ENCODE assay signal across 8 mouse cellular contexts in genomic region chr5:100217178-100218035, GRCm38 (mm10). TPM values are rescaled to one million over a fixed set of nuclear protein-coding genes. Genes with fewer than 3 reads are reported as not detected.
DNase-seq lines count a peak whose midpoint lies in the region; ATAC-seq and TF ChIP-seq lines count a peak whose summit lies in the region.

No protein-coding gene starts in this region.

- 37% methylated on average over 17 of the region's 17 CpGs for WGBS in kidney, postnatal 0 days
- 21% methylated on average over 17 of the region's 17 CpGs for WGBS in hindbrain, embryonic 16.5 days
- WGBS in midbrain, postnatal 0 days = 19% methylated on average over 17 of the region's 17 CpGs

- no peak for TF ChIP-seq CTCF in kidney, postnatal 0 days (IDR thresholded peaks at IDR 0.05; ENCODE audit: low read depth)
- no peak for TF ChIP-seq CTCF in midbrain, postnatal 0 days (IDR thresholded peaks at IDR 0.05)

- H3K9ac ChIP-seq in kidney, postnatal 0 days (ENCODE audit: low read depth, low read length) = no peak overlapping the region
- no peak overlapping the region for H3K9ac ChIP-seq in hindbrain, embryonic 16.5 days (ENCODE audit: low read depth, low read length)
- no peak overlapping the region for H3K9ac ChIP-seq in midbrain, postnatal 0 days (replicated peaks; ENCODE audit: low read length, poor library complexity, severe bottlenecking)

- no peak overlapping the region for H3K4me3 ChIP-seq in kidney, postnatal 0 days (replicated peaks; ENCODE audit: low read depth, low read length)
- H3K4me3 ChIP-seq in hindbrain, embryonic 16.5 days (ENCODE audit: low read length) = no peak overlapping the region
- no peak overlapping the region for H3K4me3 ChIP-seq in midbrain, postnatal 0 days (ENCODE audit: low read depth, low read length)

- H3K4me1 ChIP-seq in kidney, postnatal 0 days (replicated peaks; ENCODE audit: insufficient read depth, low read length) = no peaks in the 10 kb centered on the region
- 0 out of 2 replicates have a peak, but pooled peaks cover 6% of the 10 kb centered on the region for H3K4me1 ChIP-seq in hindbrain, embryonic 16.5 days (ENCODE audit: control insufficient read depth, insufficient read depth, low read depth, low read length)
- no peaks in the 10 kb centered on the region for H3K4me1 ChIP-seq in midbrain, postnatal 0 days (ENCODE audit: insufficient read depth, low read length)

- peak; percentile 54 for DNase-seq in kidney, postnatal 0 days (ENCODE audit: low spot score)
- DNase-seq in kidney, adult 18-20 months = no peak
- DNase-seq in midbrain, postnatal 0 days (ENCODE audit: low spot score) = no peak
- DNase-seq in cerebellum, postnatal 25 days = no peak
- DNase-seq in gastrocnemius, postnatal 4 days (ENCODE audit: low spot score in 2 of 2) = no peak
- DNase-seq in urinary bladder, postnatal 4 days (ENCODE audit: low spot score in 2 of 2) = no peak

- no peaks in the 10 kb centered on the region for H3K27me3 ChIP-seq in kidney, postnatal 0 days (ENCODE audit: insufficient read depth, low read length)
- no peaks in the 10 kb centered on the region for H3K27me3 ChIP-seq in hindbrain, embryonic 16.5 days (replicated peaks; ENCODE audit: control insufficient read depth, insufficient read depth, low read length)
- H3K27me3 ChIP-seq in midbrain, postnatal 0 days (ENCODE audit: insufficient read depth, low read length) = no peaks in the 10 kb centered on the region

- ATAC-seq in kidney, postnatal 0 days (replicated peaks; ENCODE audit: low FRiP score, low read depth) = peak; percentile 33; the same call in 1 of the 2 replicates
- peak; percentile 84 for ATAC-seq in common myeloid progenitor, adult 5-6 weeks (replicated peaks; ENCODE audit: low read depth, poor library complexity, severe bottlenecking)
- peak; percentile 37 for ATAC-seq in hindbrain, embryonic 16.5 days
- ATAC-seq in midbrain, postnatal 0 days (ENCODE audit: low FRiP score) = no peak

- no peaks in the 10 kb centered on the region for H3K36me3 ChIP-seq in kidney, postnatal 0 days (ENCODE audit: insufficient read depth, low read length)
- no peaks in the 10 kb centered on the region for H3K36me3 ChIP-seq in hindbrain, embryonic 16.5 days (ENCODE audit: control insufficient read depth, insufficient read depth, low read length)
- no peaks in the 10 kb centered on the region for H3K36me3 ChIP-seq in midbrain, postnatal 0 days (ENCODE audit: insufficient read depth, low read length)

- H3K4me2 ChIP-seq in kidney, postnatal 0 days (ENCODE audit: low read length) = no peak overlapping the region
- H3K4me2 ChIP-seq in hindbrain, embryonic 16.5 days (ENCODE audit: low read length) = peak overlapping the region; percentile 26; the same call in 1 of the 2 replicates
- H3K4me2 ChIP-seq in midbrain, postnatal 0 days (ENCODE audit: low read depth, low read length, poor library complexity, severe bottlenecking) = peak overlapping the region; percentile 24; the same call in 1 of the 2 replicates

- no peak overlapping the region; the same call in 1 of the 2 replicates for H3K27ac ChIP-seq in kidney, postnatal 0 days
- H3K27ac ChIP-seq in hindbrain, embryonic 16.5 days (ENCODE audit: low read depth, low read length) = no peak overlapping the region
- no peak overlapping the region for H3K27ac ChIP-seq in midbrain, postnatal 0 days (ENCODE audit: low read depth, low read length)

- H3K9me3 ChIP-seq in kidney, postnatal 0 days (replicated peaks; ENCODE audit: low read length) = no peaks in the 10 kb centered on the region
- H3K9me3 ChIP-seq in hindbrain, embryonic 16.5 days (ENCODE audit: control insufficient read depth, low read length) = no peaks in the 10 kb centered on the region
- no peaks in the 10 kb centered on the region for H3K9me3 ChIP-seq in midbrain, postnatal 0 days (ENCODE audit: low read length)

RNA-seq across cellular contexts. Expression of gene Tmem150c, which starts 57.8 kb away (rescaled TPM):
- 26.3 and 27.3 TPM in 2 replicates for polyA plus RNA-seq in kidney, postnatal 0 days (2015; fragmentation: Nextera tagmentation; extraction: Ambion mirVana)
- not detected in 2 replicates for total RNA-seq in common myeloid progenitor, adult 5-6 weeks (2017)
- polyA plus RNA-seq in hindbrain, embryonic 16.5 days (2015; fragmentation: Nextera tagmentation; extraction: Ambion mirVana) = 37.1 and 37.2 TPM in 2 replicates
- total RNA-seq in midbrain, postnatal 0 days (2014; rRNA removed) = 63.7 and 83.0 TPM in 2 replicates
- 42.9 and 49.1 TPM in 2 replicates for polyA plus RNA-seq in midbrain, postnatal 0 days (2015; fragmentation: Nextera tagmentation; extraction: Ambion mirVana)
- 1 to 10 TPM; 5.1 to 5.7 TPM for total RNA-seq in gastrocnemius, postnatal 4 days (2021)
